Comparison of ENCODE assay signal across 37 mouse cellular contexts in the genomic region with DNA sequence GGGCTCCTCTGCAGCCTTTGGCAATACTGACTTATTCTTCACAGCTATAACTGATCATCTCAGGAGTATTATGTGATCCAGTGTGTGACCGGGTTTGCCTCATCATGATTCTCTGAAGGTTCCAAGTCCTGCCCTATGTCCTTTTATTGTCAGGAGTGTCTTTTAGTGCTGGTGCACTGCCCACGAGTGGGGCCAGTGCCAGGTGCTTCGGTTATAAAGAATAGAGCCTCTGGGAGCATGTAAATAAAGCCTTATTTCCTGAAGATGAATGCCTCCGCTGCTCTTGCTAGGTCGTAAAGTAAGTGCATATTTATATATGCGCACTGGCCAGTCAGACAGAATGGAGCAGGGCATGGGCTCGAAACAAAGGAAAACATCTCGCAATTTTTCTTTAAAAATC. TPM values are rescaled to one million over a fixed set of nuclear protein-coding genes. Genes with fewer than 3 reads are reported as not detected.
"Had no signal": no experiment of that assay in that cellular context is flagged by ENCODE, and none has a peak within 500 bp of the region (broad histone marks: within the 10 kb centered on the region; RNA-seq: fewer than 3 reads in every experiment).

No protein-coding gene starts in this region.

- DNase-seq: gastrocnemius, adult 2 months; gastrocnemius, postnatal 14 days; gastrocnemius, postnatal 36 days; heart, adult 18-20 months; heart, postnatal 10 days; kidney, adult 2 months; kidney, adult 9 months; kidney, postnatal 25 days; kidney, postnatal 4 days; layer of hippocampus, adult 9-11 months; layer of hippocampus, postnatal 36 days; left cerebral cortex, postnatal 4 days had no signal

- H3K27ac ChIP-seq: gastrocnemius, adult 2 months; heart, embryonic 10.5 days; hindbrain, embryonic 13.5 days; hindbrain, embryonic 15.5 days; hindbrain, postnatal 0 days; kidney, embryonic 15.5 days; kidney, postnatal 0 days; limb, embryonic 13.5 days; limb, embryonic 15.5 days; liver, embryonic 12.5 days had no signal

- H3K4me3 ChIP-seq: gastrocnemius, adult 2 months; heart, embryonic 10.5 days; heart, embryonic 12.5 days; hindbrain, embryonic 13.5 days; hindbrain, embryonic 15.5 days; kidney, embryonic 15.5 days; limb, embryonic 13.5 days; limb, embryonic 15.5 days; liver, embryonic 12.5 days had no signal

- H3K27me3 ChIP-seq: heart, embryonic 12.5 days; hindbrain, embryonic 13.5 days; hindbrain, embryonic 15.5 days; kidney, embryonic 15.5 days; limb, embryonic 13.5 days; limb, embryonic 15.5 days; liver, embryonic 12.5 days had no signal

- H3K4me1 ChIP-seq: liver, embryonic 12.5 days had no signal

- H3K36me3 ChIP-seq: heart, embryonic 10.5 days; heart, embryonic 12.5 days; hindbrain, embryonic 13.5 days; hindbrain, embryonic 15.5 days; kidney, embryonic 15.5 days; limb, embryonic 13.5 days; limb, embryonic 15.5 days; liver, embryonic 12.5 days had no signal

RNA-seq across cellular contexts. Expression of gene 1700029H14Rik, which starts 29.1 kb away (rescaled TPM):
- total RNA-seq: gastrocnemius, adult 2 months; gastrocnemius, postnatal 14 days; gastrocnemius, postnatal 36 days; heart, adult 18-20 months; heart, adult 8-10 months; heart, postnatal 10 days; heart, postnatal 25 days; hematopoietic stem cell, adult 5-6 weeks; layer of hippocampus, adult 18-20 months; layer of hippocampus, adult 8-10 months; layer of hippocampus, postnatal 36 days; left cerebral cortex, adult 18-20 months; left cerebral cortex, adult 8-10 months; left cerebral cortex, postnatal 25 days; left cerebral cortex, postnatal 4 days; liver, adult 2 months had no signal
- polyA plus RNA-seq: forebrain, embryonic 16.5 days; heart, embryonic 10.5 days; heart, embryonic 12.5 days; heart, embryonic 14.5 days; heart, embryonic 16.5 days; hindbrain, embryonic 11.5 days; hindbrain, embryonic 13.5 days; hindbrain, embryonic 15.5 days; intestine, embryonic 14.5 days; kidney, adult 2 months; kidney, embryonic 15.5 days; kidney, postnatal 0 days; limb, embryonic 11.5 days; limb, embryonic 13.5 days; limb, embryonic 15.5 days; liver, adult 2 months; liver, embryonic 12.5 days had no signal
